Mouse (Mus musculus): ENCODE measurements at regions not wholly inside any gene's neighbourhood (a gene's known extent, or its start where the extent isn't known, plus 50 kb on each side); places are given as distances from the start of the nearest gene placed in this dataset.

DNA sequence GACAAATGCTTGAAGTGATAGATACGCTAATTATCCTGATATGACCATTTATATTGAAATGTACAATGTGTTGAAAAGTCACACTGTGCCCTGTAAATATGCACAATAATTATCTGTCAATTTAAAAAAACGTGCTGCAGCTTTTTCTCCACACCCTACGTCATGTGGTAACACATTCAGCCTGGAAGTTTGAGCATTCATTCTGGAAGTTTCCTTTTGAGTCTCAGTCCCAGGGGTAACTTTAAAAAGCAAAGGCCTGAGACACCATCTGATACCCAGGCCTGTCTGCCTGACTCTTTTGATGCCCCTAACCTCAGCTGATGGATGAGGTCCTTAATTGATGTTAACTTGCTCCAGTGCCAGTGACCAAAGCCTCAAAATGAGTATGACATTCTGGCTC is 141.7 kb upstream of the Spdye4c start:
- H3K36me3 ChIP-seq (ENCODE audit: control insufficient read depth, insufficient read depth, low read length): no peaks in the 10 kb centered on the region
- no peaks in the 10 kb centered on the region for H3K9me3 ChIP-seq (ENCODE audit: control insufficient read depth, low read length)
- H3K27ac ChIP-seq (replicated peaks; ENCODE audit: low read depth, low read length): no peak overlapping the region
- H3K4me1 ChIP-seq (ENCODE audit: control insufficient read depth, insufficient read depth, low read length): peaks cover 3% of the 10 kb centered on the region
- DNase-seq (ENCODE audit: low spot score) (no peak), ATAC-seq (ENCODE audit: low FRiP score, low read depth) (no peak)
- no peak for TF ChIP-seq POLR2A (IDR thresholded peaks at IDR 0.05; ENCODE audit: borderline replicate concordance, extremely low read depth, insufficient read depth, insufficient read length)
- no peak overlapping the region for H3K9ac ChIP-seq (ENCODE audit: low read depth, low read length, severe bottlenecking)
- H3K4me2 ChIP-seq (replicated peaks; ENCODE audit: low read depth, low read length, severe bottlenecking): no peak overlapping the region
- no peaks in the 10 kb centered on the region for H3K27me3 ChIP-seq (ENCODE audit: control insufficient read depth, insufficient read depth, low read length)
- no peak overlapping the region for H3K4me3 ChIP-seq (replicated peaks; ENCODE audit: low read length)
- 67% methylated on average over 3 of the region's 3 CpGs for WGBS

DNA sequence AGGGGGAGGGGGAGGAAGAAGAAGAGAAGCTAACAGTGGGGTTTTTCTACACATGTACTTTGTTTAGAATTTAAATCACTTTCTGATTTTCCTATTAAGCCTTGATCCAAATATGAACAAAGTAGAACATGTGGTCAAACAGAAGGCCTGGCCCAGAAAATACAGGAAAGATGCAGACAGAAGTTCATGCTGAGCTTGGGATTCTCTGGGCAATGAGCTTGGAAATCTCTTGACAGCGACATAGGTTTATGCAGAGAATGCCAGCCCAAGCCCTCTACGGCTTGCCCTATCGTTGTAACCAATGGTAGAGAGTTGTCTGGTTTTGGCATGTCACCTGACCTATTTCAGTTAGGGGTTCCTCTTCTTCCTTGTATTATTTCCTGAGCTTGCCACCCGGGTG is 141.0 kb upstream of the Spdye4c start:
- Histone ChIP-seq H3K4me2 (replicated peaks; ENCODE audit: low read depth, low read length, severe bottlenecking) (no peak overlapping the region), H3K9me3 (ENCODE audit: control insufficient read depth, low read length) (no peaks in the 10 kb centered on the region), H3K36me3 (ENCODE audit: control insufficient read depth, insufficient read depth, low read length) (no peaks in the 10 kb centered on the region), H3K9ac (ENCODE audit: low read depth, low read length, severe bottlenecking) (no peak overlapping the region), H3K27me3 (ENCODE audit: control insufficient read depth, insufficient read depth, low read length) (no peaks in the 10 kb centered on the region), H3K4me3 (replicated peaks; ENCODE audit: low read length) (no peak overlapping the region), H3K27ac (replicated peaks; ENCODE audit: low read depth, low read length) (no peak overlapping the region), H3K4me1 (ENCODE audit: control insufficient read depth, insufficient read depth, low read length) (no peaks in the 10 kb centered on the region)
- 88% methylated on average over 4 of the region's 4 CpGs for WGBS
- no peak for ATAC-seq (ENCODE audit: low FRiP score, low read depth)
- DNase-seq (ENCODE audit: low spot score): no peak
- TF ChIP-seq POLR2A (IDR thresholded peaks at IDR 0.05; ENCODE audit: borderline replicate concordance, extremely low read depth, insufficient read depth, insufficient read length): no peak

DNA sequence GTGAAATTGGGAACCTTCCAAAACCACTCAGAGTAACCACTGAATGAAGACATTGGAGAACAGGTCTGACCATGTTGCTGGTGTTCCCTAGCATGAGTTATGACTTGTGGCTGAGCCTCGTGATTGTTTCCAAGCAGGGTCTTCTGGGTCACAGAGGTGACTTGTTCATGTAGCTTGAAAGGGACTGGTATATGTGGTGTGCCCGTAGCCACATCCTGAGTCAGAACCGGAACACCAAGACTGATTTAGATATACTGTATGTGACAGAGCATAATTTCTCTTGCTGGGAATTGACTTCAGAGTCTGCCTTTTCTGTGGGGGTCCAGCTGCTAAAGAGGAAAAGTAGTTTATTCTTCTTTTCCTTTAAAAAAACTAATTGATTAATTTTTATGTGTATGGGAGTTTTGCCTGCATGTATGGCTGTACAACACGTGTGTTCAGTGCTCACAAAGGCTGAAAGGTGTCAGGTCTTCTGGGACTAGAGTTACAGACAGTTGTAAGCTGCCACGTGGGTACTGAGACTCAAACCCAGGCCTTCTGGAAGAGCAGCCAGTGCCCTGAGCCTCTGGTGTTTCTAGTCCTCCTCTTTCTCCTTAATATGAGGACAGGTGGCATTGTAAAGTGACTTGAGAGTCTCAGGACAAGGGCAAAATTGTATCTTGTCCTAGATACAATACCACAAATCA is 139.3 kb upstream of the Spdye4c start:
- H3K9ac ChIP-seq (ENCODE audit: low read depth, low read length, severe bottlenecking): no peak overlapping the region
- H3K27ac ChIP-seq (replicated peaks; ENCODE audit: low read depth, low read length): no peak overlapping the region
- H3K4me3 ChIP-seq (replicated peaks; ENCODE audit: low read length): no peak overlapping the region
- no peak for ATAC-seq (ENCODE audit: low FRiP score, low read depth)
- WGBS: 59% methylated on average over 5 of the region's 5 CpGs
- no peak for DNase-seq (ENCODE audit: low spot score)
- H3K9me3 ChIP-seq (ENCODE audit: control insufficient read depth, low read length): no peaks in the 10 kb centered on the region
- H3K27me3 ChIP-seq (ENCODE audit: control insufficient read depth, insufficient read depth, low read length): no peaks in the 10 kb centered on the region
- no peaks in the 10 kb centered on the region for H3K36me3 ChIP-seq (ENCODE audit: control insufficient read depth, insufficient read depth, low read length)
- no peaks in the 10 kb centered on the region for H3K4me1 ChIP-seq (ENCODE audit: control insufficient read depth, insufficient read depth, low read length)
- TF ChIP-seq POLR2A (IDR thresholded peaks at IDR 0.05; ENCODE audit: borderline replicate concordance, extremely low read depth, insufficient read depth, insufficient read length): no peak
- H3K4me2 ChIP-seq (replicated peaks; ENCODE audit: low read depth, low read length, severe bottlenecking): no peak overlapping the region

DNA sequence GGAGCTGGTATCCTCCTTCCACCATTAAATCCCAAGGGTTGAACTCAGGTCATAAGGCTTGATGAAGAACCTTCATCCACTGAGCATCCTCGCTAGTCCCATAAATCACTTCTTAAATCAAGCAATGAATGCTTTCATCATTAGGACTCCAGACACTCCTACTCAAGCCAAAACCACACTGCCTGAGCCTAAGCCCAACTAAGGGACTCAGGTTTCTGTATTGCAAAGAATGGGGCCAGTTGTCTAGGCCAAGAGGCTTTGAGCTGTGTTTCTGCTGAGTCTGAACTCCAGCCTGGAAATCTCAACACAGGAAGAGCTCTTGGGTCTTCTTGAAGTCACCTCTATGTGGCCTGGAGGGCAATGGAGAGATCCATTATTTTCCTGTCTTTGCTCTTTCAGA is 138.4 kb upstream of the Spdye4c start:
- Histone ChIP-seq H3K4me1 (ENCODE audit: control insufficient read depth, insufficient read depth, low read length) (no peaks in the 10 kb centered on the region), H3K27me3 (ENCODE audit: control insufficient read depth, insufficient read depth, low read length) (no peaks in the 10 kb centered on the region), H3K27ac (replicated peaks; ENCODE audit: low read depth, low read length) (no peak overlapping the region), H3K36me3 (ENCODE audit: control insufficient read depth, insufficient read depth, low read length) (no peaks in the 10 kb centered on the region), H3K4me2 (replicated peaks; ENCODE audit: low read depth, low read length, severe bottlenecking) (no peak overlapping the region), H3K9me3 (ENCODE audit: control insufficient read depth, low read length) (no peaks in the 10 kb centered on the region), H3K4me3 (replicated peaks; ENCODE audit: low read length) (no peak overlapping the region), H3K9ac (ENCODE audit: low read depth, low read length, severe bottlenecking) (no peak overlapping the region)
- DNase-seq (ENCODE audit: low spot score): no peak
- no peak for TF ChIP-seq POLR2A (IDR thresholded peaks at IDR 0.05; ENCODE audit: borderline replicate concordance, extremely low read depth, insufficient read depth, insufficient read length)
- 81% methylated on average over 1 of the region's 1 CpGs for WGBS
- no peak for ATAC-seq (ENCODE audit: low FRiP score, low read depth)

DNA sequence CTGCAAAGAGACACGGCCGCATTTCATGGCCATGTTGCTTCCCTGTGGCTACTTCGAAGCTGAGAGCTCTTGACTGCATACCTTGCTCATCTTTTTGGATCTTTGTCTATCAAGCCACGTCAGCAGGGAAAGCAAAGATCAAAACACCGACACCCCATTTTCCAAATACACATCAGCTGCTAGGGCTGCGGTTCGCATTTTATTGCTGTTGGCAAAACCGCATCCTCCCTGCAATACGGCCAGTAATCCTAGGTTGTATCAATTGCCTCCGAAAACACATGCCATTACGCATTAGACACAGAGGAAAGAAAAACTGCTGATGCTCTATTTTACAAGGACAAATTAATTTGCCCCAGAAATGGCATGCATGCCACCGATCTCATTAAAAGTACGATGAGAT is 136.5 kb upstream of the Spdye4c start:
- WGBS: 69% methylated on average over 13 of the region's 13 CpGs

More for the DNA sequence above, 136.5 kb upstream of the Spdye4c start:
- Histone ChIP-seq H3K9ac (ENCODE audit: low read depth, low read length, severe bottlenecking) (no peak overlapping the region), H3K4me1 (ENCODE audit: control insufficient read depth, insufficient read depth, low read length) (no peaks in the 10 kb centered on the region), H3K4me3 (replicated peaks; ENCODE audit: low read length) (no peak overlapping the region), H3K9me3 (ENCODE audit: control insufficient read depth, low read length) (no peaks in the 10 kb centered on the region), H3K36me3 (ENCODE audit: control insufficient read depth, insufficient read depth, low read length) (no peaks in the 10 kb centered on the region), H3K4me2 (replicated peaks; ENCODE audit: low read depth, low read length, severe bottlenecking) (no peak overlapping the region), H3K27ac (replicated peaks; ENCODE audit: low read depth, low read length) (no peak overlapping the region), H3K27me3 (ENCODE audit: control insufficient read depth, insufficient read depth, low read length) (no peaks in the 10 kb centered on the region)
- TF ChIP-seq POLR2A (IDR thresholded peaks at IDR 0.05; ENCODE audit: borderline replicate concordance, extremely low read depth, insufficient read depth, insufficient read length): no peak
- DNase-seq (ENCODE audit: low spot score): no peak
- ATAC-seq (ENCODE audit: low FRiP score, low read depth): no peak

Data from limb, embryonic 14.5 days (tissue).